Mouse (Mus musculus) T-helper 2 cell (primary cell): ENCODE data around the gene Itgb2.

Experiments
- in situ Hi-C: fragments of 300-600 bp; cut with MboI, MseI; formaldehyde crosslinking; loops from one replicate; pipeline ENCODE4 v1.15.1; 2025; ENCODE audit warnings: high pct_unique_total_duplicates

Itgb2 gene

DNA sequence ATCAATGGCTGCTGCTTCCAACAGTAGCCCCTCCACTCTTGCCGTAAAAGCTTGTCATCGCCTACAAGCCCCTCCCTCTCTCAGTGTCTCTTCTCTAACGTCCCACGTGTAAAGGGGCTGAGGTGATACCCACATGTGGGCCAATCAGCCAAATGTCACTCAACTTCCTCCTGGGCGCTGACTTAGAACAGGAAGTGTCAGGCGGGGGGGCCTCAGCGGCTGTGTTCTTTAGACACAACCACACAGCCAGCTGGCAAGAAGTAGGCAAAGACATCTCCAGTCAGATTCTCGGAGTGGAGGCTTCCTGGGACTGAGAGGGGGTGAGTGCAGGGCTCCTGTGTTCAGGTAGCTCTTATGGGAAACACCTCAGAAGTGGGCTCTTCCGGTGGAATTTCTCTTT is at the start of gene Itgb2:
Itgb2 (plus strand) TSS at position 113 of the 400 bp plus-strand sequence.
- in situ Hi-C loops = no loop called here

DNA sequence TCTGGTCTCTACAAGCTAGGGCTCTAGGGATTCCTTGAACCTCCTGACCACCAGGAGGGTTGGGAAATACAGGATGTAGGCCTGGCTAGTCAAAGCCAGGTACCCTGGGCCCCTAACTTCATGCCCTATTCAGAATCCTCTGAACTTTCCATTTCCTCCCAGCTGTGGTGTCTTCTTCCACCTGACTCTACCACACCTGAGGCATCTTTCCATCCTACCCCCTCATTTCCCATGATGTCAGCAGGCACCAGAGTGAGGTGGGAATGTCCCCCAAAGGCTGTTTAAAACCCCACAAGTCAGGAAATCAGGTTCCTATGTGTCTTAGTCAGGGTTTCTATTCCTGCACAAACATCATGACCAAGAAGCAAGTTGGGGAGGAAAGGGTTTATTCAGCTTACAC is 48.2 kb upstream of the Itgb2 start:
- in situ Hi-C loops = no loop called here

DNA sequence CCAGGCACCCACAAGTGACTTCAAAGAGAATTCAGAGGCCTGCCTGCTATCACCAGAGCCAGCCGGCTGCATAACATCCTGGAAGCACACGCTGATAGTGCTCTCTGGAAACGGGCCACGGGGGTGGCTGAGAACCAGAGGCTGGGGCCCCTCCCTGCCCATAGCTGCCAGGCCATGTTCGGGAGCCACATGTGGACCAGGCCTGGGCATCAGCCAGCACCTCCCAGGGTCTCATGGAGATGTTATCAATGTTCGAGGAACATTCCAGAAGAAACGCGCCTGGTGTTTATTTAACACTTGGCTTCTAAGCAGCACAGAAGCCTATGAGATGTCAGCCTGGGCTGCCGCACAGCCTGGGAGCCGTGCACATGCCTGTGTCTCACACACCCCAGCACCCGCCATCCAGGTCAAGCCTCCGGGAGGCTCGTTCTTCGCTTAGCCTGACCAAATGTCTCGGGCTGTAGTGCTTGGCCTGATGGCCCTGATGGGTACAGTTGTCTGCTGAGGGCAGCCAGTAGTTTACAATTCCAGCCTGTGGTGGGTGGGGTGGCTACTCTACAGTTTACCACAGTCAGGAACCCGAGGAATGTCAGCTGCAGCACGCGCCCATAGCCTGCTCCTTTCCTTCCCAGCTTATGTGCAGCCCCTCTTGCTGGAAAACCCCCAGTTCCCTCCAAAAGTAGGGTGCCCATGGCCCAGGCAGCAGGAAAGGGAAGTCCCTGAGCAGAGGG is 45.7 kb upstream of the Itgb2 start:
- in situ Hi-C loops = no loop called here

DNA sequence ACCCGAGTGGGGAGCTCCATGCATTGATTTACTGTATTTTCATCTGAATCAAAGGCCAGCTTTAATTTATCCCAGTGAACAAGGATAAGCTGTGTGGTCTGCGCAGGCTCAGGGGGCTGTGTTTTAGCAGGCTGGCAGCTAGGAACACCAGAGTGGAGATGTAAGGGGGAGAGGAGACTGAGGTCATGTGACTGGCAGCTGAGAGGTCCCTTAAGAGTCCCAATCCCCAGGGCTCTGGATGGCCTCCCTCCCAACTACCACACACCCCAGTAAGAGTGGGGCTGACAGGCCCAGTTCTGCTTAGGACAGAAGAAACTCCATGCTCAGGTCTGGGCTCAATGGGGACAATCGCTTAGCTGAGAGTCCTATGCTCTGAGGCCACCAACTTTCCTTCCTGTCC is 44.3 kb upstream of the Itgb2 start:
- in situ Hi-C loops = no loop called here

DNA sequence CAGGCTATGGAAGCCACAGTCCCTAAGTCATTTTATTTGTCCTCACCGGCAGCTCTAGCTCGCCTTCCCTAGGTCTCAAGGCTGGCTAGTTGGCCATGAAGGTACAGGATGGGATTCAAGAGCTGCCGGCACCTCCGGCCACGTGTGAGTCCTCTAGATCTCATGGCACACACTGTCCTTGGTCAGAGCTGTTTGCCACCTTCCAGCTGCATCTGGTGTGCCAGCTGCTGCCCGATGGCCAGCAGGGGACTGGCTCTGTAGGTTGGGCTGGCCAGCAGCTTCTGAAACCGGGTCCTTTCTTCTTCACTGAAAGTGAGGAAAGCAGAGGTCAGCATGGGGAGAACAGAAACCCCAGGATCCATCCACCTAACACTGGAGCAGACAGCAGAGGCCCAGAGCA is 41.9 kb upstream of the Itgb2 start:
- in situ Hi-C loops = no loop called here

DNA sequence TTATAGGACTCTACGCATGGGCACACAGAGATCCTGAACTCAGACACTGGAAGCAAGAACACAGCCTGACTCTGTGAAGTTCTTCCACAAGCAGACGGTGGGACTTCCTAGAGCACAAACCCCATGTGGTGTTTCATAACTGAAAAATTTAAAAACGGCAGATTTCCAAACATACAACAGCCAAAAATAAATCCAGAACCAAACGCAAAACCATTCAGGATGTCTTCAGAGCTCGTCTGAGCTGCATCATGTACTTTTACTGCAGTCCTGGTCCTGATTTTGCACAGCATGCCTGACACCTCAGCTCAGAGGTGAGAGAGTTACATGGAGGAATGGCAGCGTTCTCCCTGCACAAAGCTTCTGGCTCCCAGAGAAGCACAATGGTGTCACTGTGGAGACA is 38.5 kb upstream of the Itgb2 start:
- in situ Hi-C loops = no loop called here

DNA sequence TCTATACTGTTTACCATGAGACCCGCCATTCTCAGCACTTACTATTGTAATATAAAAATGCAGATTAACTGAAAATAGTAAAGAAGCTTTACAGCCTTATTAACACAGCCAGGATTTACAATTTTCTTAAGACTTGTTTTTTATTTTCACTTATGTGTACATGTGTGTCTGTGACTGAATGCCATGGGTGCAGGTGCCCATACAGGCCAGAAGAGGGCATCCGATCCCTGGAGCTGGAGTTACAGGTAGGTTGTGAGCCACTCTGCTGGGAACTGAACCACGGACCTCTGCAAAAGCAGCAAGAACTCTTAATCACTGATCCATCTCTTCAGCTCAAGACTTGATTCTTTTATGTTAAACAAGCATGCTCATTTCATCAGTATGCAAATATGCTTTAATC is 37.2 kb upstream of the Itgb2 start:
- in situ Hi-C loops = no loop called here

DNA sequence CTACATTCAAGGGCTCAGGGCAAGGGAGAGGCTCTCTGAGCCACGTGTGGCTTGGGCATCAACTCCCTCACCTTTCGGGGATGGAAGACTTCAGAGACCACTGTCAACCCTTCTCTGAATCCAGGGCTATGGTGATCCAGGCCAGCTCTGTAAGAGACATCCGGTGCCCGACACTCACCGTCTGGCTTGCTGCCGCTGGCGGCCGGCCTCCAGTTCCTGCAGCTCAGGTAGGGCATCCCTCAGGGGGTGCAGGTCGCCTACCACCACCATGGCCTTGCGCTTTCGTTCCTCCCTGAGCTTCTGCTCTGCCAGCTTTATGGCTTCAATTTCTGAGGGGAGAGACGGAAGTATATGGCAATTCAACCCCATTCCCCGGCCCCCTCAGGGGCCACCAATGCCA is 32.9 kb upstream of the Itgb2 start:
- in situ Hi-C loops = no loop called here

DNA sequence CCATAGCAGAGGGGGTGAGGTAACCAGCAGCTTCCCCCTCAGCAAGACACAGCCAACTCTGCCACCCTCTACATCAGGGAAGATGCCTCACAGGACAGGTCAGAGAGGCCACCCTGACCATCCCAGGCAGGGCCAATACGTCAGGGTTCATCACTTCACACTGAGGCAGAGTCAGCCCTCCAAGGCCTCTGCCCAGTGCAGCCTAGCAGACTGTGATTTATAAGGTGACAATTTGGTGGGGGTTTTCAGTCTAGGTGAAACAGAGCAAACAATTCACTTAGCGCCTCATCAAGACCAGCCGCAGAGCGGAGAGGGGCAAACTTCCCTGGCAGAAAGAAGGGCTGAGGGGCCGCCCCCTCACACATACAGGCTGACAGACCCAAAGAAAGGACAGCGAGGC is 31.8 kb upstream of the Itgb2 start:
- in situ Hi-C loops = no loop called here

DNA sequence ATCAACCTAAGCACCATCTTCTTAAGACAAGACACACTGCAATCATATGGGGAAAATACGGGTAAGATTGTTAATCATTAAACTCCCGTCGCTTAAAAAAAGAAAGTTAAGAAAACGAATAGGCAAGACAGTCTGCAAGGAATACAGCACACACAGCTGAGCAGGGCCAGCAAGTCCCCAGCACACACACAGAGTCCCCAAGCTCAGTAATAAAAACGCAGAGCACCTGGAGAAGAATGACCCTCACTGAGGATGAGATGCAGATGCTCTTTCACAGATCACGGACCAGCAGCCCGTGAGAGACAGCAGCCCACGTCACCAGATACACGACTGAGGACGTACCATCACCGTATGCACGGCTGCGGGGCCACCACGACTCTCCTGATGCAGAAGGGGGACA is 29.4 kb upstream of the Itgb2 start:
- in situ Hi-C loops = no loop called here

DNA sequence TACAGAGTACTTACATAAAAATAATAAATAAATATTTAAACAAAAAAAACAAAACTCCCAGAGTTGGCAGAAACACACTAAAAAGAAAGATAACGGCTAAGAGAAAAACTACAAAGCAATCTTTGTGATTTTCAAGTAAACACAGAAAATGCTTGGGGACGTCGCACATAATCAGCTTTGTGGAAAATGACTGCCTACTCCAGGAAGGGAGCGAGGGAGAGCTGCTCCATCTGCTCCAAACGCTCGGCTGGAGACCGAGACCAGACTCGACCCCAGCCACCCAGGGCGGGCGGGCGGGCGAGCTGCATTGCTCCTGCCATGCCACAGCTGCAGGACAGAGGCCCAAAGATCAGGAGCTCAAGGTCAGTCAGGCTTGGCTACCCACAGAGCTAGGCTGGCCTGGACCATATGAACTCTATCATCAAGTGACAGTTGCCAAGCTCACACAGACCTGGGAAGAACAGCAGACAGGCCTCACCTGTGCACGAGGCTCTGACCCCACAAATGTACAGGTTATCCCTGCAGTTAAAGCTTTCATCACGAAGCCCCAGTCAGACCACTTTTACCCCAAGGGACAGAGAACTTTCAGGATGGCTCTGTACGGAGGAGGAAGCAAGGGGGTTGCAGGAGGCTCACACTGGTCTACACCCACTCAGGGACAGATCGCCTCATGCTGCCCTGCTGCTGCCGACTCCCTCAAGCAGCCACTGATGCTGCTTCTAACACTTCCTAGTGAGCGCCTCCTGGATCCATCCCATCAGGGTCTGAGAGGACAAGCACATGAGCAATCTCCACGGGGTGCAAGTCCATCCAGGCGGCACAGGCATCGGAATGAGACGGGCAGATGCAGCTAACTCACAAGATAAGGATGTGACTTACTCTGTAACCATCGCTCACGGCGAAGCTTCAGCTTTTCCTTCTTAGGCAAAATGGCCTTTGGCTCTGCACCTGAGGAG is 26.8 kb upstream of the Itgb2 start:
- in situ Hi-C loops = no loop called here

DNA sequence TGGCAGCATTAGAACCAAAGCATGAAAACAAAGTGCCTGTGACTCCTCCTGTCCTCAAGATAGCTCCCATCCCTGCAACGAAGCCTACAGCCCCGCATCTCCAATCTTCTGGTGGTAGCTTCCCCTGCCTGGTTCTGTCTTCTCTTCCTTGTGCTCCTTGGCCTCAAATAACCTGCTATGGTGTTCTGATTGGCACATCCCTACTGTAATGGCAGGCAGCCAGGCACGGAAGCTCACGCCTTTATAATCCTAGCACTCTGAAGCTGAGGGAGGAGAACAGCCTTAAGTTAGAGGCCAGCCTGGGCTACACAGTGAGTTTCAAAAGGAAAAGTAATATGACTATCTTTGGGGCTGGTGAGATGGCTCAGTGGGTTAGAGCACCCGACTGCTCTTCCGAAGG is 25.9 kb upstream of the Itgb2 start:
- in situ Hi-C loops = no loop called here

DNA sequence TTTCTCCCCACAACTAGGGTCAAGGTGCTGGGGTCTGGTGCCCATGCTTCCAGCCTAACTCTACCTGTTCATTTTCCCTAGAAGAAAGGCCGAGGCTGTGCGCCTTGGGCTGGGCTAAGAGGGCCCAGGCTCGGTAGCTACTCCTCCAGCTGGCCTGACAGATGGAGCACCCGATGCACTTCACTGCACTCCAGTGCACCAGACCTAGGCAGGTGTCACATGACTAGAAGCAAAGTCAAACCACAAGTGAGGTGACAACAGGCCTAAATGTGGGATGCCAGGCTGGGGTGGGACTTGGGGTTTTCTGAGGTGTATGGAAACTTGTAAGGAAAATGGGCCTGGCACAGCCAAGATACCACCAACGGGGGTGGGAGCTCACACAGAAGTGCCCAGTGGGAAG is 23.5 kb upstream of the Itgb2 start:
- in situ Hi-C loops = no loop called here

DNA sequence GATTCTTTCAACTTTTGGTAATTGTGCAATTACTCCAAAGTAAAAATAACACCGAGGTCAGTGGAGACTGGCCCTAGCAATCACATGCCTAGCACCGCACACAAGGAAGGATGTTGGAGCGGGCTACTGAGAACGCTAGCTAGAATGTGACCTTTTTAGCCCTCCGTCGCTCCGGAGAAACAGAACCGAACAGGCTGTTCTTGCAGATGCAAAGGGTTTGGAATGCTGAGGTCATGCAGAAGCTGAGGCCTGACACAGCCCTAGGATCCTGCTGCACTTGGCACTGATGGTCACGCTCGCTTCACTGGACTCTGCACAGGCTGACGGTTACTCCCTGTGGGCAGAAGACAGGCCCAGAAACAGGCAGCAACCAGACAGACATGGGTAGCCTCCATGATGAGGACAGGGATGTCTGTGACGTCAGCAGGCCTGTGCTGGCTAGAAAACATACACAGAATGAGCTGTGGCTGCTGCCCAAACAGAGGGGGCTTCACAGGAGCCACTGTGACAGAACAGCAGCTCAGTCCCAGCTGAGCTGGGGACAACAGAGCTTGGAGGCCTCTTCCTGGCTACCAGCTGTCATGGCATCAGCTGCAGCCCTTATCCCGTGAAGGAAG is 23.0 kb upstream of the Itgb2 start:
- in situ Hi-C loops = no loop called here

DNA sequence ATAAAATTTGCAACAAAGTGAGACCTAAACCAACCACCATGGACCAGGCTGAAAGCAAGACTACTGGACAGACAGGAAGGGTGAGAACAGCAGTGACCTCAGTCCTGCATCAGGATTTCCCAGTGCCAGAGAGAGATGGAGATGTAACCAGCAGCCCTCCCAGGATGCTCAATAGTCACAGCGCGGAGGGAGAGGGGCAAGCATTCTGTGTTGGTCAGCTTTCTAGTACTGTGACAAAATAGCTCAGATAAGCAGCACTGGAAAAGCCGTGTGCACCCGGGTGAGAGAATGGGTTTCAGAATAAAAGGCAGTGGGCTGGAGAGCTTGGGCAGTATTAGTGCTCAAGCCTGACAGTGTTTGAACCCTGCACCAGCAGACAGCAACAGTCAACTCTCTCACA is 22.3 kb upstream of the Itgb2 start:
- in situ Hi-C loops = no loop called here

DNA sequence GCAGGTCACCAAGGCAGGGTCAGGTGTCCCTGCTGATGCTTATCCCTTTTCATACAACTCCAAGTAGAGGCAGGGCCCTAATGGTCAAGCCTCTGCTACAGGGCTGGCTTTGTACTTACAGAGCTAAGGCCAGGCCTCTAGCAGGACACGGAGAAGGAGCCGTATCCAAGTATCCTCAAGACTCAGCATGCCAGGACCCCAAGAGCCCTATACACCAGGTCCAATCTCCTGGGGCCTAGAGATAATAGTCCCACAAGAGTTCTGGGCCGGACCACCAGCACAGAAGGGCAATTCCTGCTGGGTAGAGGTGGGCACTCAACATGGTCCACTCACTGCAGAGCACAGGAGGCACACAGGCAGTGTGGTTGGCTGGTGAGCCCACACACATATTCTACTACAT is 21.3 kb upstream of the Itgb2 start:
- in situ Hi-C loops = no loop called here

DNA sequence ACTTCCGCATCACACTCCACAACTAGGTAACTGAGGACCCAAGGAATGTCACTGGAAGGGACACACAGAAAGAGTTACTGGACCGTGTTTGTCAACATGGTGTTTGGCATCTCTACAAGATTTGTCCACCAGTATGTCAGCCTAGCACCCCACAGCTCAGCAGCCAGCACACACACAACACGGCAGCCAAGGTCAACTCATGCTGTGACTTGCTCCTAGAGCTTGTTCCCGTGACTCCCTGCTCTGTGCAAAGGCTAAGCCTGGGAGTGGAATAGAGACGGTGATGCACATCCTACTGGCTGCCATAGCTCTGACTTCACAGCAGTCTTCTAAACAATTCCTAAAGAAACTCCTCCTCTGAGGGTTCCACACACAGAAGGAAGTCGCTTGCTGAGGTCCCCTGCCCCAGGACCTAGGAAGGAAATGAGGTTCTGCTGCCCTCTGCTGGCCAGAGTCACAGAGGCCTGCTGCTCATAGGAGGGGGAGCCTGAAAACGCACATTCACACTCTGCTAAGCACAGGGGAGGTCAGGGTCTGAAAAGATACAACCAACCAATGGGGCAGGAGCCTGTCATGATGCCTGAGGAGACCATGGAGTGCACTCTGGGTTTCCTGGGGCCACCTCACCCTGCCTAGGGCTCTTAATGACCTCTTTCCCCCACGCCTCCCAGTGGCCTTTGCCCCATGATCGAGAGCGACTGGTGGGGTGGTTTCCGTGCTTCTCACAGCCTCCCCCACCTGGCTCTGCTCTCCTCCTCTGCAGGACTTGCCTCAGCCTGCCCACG is 20.5 kb upstream of the Itgb2 start:
- in situ Hi-C loops = loop anchor here (5.0 kb wide), 2 partner anchors 147 to 227 kb away; no protein-coding TSS in a partner anchor

DNA sequence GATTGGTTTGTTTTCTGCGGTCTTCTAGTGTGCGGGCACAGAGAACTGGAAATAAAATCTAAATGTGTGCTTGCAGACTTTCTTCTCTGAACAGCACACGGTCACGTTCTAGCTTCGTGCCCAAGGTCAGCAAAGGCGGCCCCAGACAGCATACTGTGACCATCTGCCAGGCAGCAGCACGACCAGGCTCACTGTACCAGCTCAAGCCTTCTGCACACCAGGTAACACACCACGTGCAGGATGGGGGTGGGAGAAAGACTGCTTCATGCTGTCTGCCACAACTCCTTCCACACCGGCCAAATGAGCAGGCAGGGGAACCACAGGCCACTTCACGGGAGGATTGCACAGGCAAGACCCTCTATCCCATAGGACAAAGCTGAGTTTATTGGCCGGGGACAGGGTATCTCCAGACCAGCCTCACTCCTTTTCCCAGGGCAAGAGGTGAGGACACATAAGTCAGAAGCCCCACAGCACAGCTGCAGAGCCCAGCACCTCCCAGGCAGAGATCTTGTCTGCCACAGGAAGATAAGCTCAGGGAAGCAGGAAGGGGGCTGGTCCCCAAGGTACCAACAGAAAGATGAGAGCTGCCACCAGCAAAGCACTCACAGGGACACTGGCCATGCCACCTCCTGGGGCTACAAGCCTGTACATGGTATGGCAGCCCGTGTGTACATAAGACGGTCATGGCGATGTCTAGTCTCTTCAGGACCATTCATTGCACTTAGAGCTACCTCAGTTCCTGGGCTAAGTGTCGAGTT is 19.6 kb upstream of the Itgb2 start:
- in situ Hi-C loops = loop anchor here (5.0 kb wide), 2 partner anchors 148 to 228 kb away; no protein-coding TSS in a partner anchor

DNA sequence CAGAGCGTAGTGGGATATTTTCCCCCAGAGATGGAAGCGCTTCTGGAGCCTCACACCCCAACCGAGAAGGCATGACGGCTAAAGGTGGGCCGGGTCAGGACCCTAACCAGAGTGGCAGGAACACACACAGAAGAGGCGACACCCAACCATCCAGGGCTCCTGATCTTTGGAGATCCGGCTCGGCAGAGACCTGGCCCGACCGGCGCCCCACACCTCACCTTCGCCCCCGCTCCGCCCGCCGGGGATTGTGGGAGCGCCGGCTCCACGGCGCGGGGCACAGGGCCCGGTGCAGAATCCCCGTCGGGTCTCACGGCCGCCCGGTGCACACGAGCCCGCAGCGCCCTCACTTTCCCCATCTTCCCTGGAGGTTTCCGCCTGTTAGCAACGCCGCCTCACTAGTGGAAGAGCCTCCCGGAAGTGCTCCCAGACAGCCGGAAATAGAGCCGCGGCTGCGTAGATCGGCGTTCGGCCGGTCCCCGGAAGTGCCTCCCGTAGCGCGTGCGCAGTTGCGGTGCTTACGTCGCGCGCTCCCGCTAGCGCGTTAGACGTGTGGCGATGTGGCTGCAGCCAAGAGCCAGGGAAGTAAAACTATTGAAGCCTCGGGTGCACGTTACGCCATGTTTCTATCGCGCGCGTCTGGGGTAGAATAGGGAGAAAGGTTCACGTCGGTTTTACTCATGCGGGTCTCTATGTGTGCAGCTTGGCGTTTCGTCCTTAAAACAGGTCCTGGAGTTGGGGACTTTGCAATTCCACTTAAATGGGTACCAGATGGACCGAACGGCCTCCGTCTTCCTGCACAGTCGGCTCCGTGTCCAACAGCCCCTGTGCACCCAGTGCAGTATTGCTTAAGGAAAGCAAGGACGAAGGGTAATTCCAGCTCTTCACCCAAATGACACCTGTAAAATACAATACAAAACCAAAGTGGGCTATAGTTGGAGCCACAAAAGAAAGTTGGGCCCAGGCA is 14.4 kb upstream of the Itgb2 start, which contains the start of gene Fam207a:
Fam207a (minus strand) TSS at position 401 of the 964 bp plus-strand sequence.
- in situ Hi-C loops = loop anchor here (5.0 kb wide), 2 partner anchors 47 to 117 kb away; no protein-coding TSS in a partner anchor
